Mouse (Mus musculus): ENCODE data around the gene Stambp.

DNA sequence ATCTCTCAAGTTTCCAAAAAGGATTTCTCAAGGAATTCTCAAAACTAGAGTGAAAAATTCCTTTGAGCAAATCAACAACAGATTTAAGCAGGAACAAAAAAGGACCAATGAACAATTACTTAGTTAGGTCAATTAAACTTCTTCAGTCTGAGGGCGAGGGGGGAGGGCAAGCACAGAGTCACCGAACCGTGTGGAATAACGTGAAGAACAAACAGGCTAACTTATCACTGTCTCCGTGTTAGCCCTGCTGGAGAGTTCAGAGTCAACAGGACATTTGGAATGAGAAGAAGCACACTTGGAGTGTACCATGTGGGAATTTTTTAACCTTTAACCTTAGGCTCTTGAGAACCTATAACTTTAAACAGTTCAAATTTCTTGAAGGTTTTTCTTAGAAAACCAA lies 24.2 kb downstream of the Stambp start:
- TF ChIP-seq CTCF (IDR thresholded peaks at IDR 0.05; ENCODE audit: low read depth, low read length) (no peak), POLR2A (IDR thresholded peaks at IDR 0.05; ENCODE audit: insufficient read depth, low read length) (no peak)

Measured in ES-Bruce4 (cell line).